Mouse (Mus musculus): ENCODE measurements around the gene Gna12.

- TF ChIP-seq POLR2A (IDR thresholded peaks at IDR 0.05; ENCODE audit: control insufficient read depth, low read depth, low read length), result no peak
- TF ChIP-seq CTCF (IDR thresholded peaks at IDR 0.05; ENCODE audit: control insufficient read depth, insufficient read depth, insufficient replicate concordance, low read depth, low read length), result no peak
These were observed 32.1 kb downstream of the Gna12 start for GRCm38 (mm10) chr5:140798158-140798557.

Measured in testis, adult 2 months (tissue).